Mouse (Mus musculus) midbrain, embryonic 14.5 days (tissue): ENCODE measurements around the gene Gm13539. TPM values are rescaled to one million over a fixed set of nuclear protein-coding genes. Genes with fewer than 3 reads are reported as not detected.

ENCODE experiments used
- polyA plus RNA-seq: library from polyadenylated mRNA; unstranded; fragments of >200 nt; fragmentation: Nextera tagmentation; extraction: Ambion mirVana; gene quantifications from 2 replicates; pipeline ENCODE4 v1.2.1, GENCODE M21; 2014

The Gm13539 gene
- polyA plus RNA-seq, 1 experiment from 2014 or later = not detected

Other genes with a start within 250 kb of the Gm13539 start
- 17.3 and 19.2 TPM in 2 replicates for gene Traf2, start 235.3 kb upstream of the Gm13539 start, polyA plus RNA-seq
- gene Edf1, start 224.4 kb upstream of the Gm13539 start, polyA plus RNA-seq = 318 and 409 TPM in 2 replicates
- 2.1 and 3.9 TPM in 2 replicates for gene Mamdc4, start 207.4 kb upstream of the Gm13539 start, polyA plus RNA-seq
- 167 and 206 TPM in 2 replicates for gene Phpt1, start 207.0 kb upstream of the Gm13539 start, polyA plus RNA-seq
- 8.8 and 9.2 TPM in 2 replicates for gene Ajm1, start 200.5 kb upstream of the Gm13539 start, polyA plus RNA-seq
- 60.9 and 62.6 TPM in 2 replicates for gene Rabl6, start 173.7 kb upstream of the Gm13539 start, polyA plus RNA-seq
- gene Ccdc183, start 164.6 kb upstream of the Gm13539 start, polyA plus RNA-seq = 0.28 and 0.33 TPM in 2 replicates
- 38.4 and 46.5 TPM in 2 replicates for gene Tmem141, start 160.3 kb upstream of the Gm13539 start, polyA plus RNA-seq
- gene Fcna, start 154.2 kb upstream of the Gm13539 start, polyA plus RNA-seq = 2.8 TPM in 1 of 2 replicates, not detected in the other
- not detected in 2 replicates for gene Lcn8, start 129.1 kb upstream of the Gm13539 start, polyA plus RNA-seq
- gene Lcn5, start 124.3 kb upstream of the Gm13539 start, polyA plus RNA-seq = not detected in 2 replicates
- gene Lcn6, start 105.5 kb upstream of the Gm13539 start, polyA plus RNA-seq = not detected in 2 replicates
- not detected in 2 replicates for gene Lcn10, start 99.5 kb upstream of the Gm13539 start, polyA plus RNA-seq
- gene Obp2a, start 82.2 kb upstream of the Gm13539 start, polyA plus RNA-seq = not detected in 2 replicates
- 114 and 151 TPM in 2 replicates for gene Bmyc, start 75.5 kb upstream of the Gm13539 start, polyA plus RNA-seq
- not detected in 2 replicates for gene Obp2b, start 45.2 kb upstream of the Gm13539 start, polyA plus RNA-seq
- gene Lcn3, start 16.7 kb upstream of the Gm13539 start, polyA plus RNA-seq = not detected in 2 replicates
- gene Lcn11, start 5.2 kb upstream of the Gm13539 start, polyA plus RNA-seq = not detected in 2 replicates
- gene Glt6d1, start 33.6 kb downstream of the Gm13539 start, polyA plus RNA-seq = not detected in 2 replicates
- gene Lcn9, start 40.9 kb downstream of the Gm13539 start, polyA plus RNA-seq = not detected in 2 replicates
- gene Sohlh1, start 65.0 kb downstream of the Gm13539 start, polyA plus RNA-seq = not detected in 2 replicates
- 10.1 and 11.3 TPM in 2 replicates for gene Kcnt1, start 81.5 kb downstream of the Gm13539 start, polyA plus RNA-seq
- gene Camsap1, start 201.0 kb downstream of the Gm13539 start, polyA plus RNA-seq = 82.1 and 95.9 TPM in 2 replicates
- 122 and 129 TPM in 2 replicates for gene Ubac1, start 239.5 kb downstream of the Gm13539 start, polyA plus RNA-seq